Mouse (Mus musculus) liver, embryonic 14.5 days (tissue): ENCODE measurements around the gene Tmc8. TPM values are rescaled to one million over a fixed set of nuclear protein-coding genes. Genes with fewer than 3 reads are reported as not detected.

Source experiments
- ATAC-seq: fragments of 200-750 bp; cut with Nextera tagmentation; 2 replicates; pipeline ENCODE4 v1.8.0; 2017; ENCODE audit warnings: moderate number of reproducible peaks, mild to moderate bottlenecking, moderate library complexity; ENCODE audit not compliant: insufficient read depth
- DNase-seq, 3 experiments: peaks; one replicate each; pipeline ENCODE4 v3.0.0-alpha.2; 2012 to 2013; ENCODE audit warnings: low read depth in 3 of 3, low spot score in 3 of 3
- H3K27ac ChIP-seq: fragments of 300-500 bp; sonication (generic); 2 replicates; pipeline ENCODE4 v1.5.1; 2014; ENCODE audit warnings: moderate library complexity, mild to moderate bottlenecking, control low read depth, inconsistent platforms
- H3K27me3 ChIP-seq: fragments of 300-500 bp; sonication (generic); 2 replicates; pipeline ENCODE4 v1.6.1; 2014; ENCODE audit warnings: mild to moderate bottlenecking, low read length, moderate library complexity; ENCODE audit not compliant: control insufficient read depth, insufficient read depth
- H3K36me3 ChIP-seq: fragments of 300-500 bp; sonication (generic); replicated peaks from 2 replicates; pipeline ENCODE4 v1.6.1; 2014; ENCODE audit warnings: low read depth; ENCODE audit not compliant: control insufficient read depth, insufficient read depth
- H3K4me1 ChIP-seq, 2 experiments: fragments of 200-500 bp in 1 of 2; fragments of 300-500 bp in 1 of 2; sonication (generic) in 1 of 2; replicated peaks; 2 replicates each; pipeline ENCODE4 v1.6.1; 2012 to 2014; ENCODE audit warnings: antibody characterized with exemption in 1 of 2, inconsistent platforms in 1 of 2, low read length in 1 of 2; ENCODE audit not compliant: control insufficient read depth in 2 of 2, insufficient read depth in 2 of 2
- H3K4me2 ChIP-seq: fragments of 300-500 bp; sonication (generic); 2 replicates; pipeline ENCODE4 v1.6.1; 2014; ENCODE audit warnings: low read depth, mild to moderate bottlenecking, control low read depth, moderate library complexity
- H3K4me3 ChIP-seq, 2 experiments: fragments of 200-500 bp in 1 of 2; fragments of 300-500 bp in 1 of 2; sonication (generic) in 1 of 2; 2 replicates each; pipeline ENCODE4 v1.5.1; 2012 to 2014; ENCODE audit warnings: low read depth in 2 of 2, low read length in 2 of 2, mild to moderate bottlenecking in 2 of 2, control low read depth in 1 of 2, inconsistent platforms in 1 of 2, moderate library complexity in 1 of 2; ENCODE audit not compliant: insufficient read depth in 1 of 2
- H3K9ac ChIP-seq: fragments of 300-500 bp; sonication (generic); replicated peaks from 2 replicates; pipeline ENCODE4 v1.6.1; 2014; ENCODE audit warnings: mild to moderate bottlenecking, control low read depth, moderate library complexity
- H3K9me3 ChIP-seq: fragments of 300-500 bp; sonication (generic); 2 replicates; pipeline ENCODE4 v1.6.1; 2016; ENCODE audit warnings: low read length, mixed read lengths; ENCODE audit not compliant: control insufficient read depth
- CTCF ChIP-seq: IDR thresholded peaks from 2 replicates; pipeline ENCODE4 v1.5.1; 2016; ENCODE audit warnings: antibody characterized with exemption, low read depth, control low read depth
- EP300 ChIP-seq: IDR thresholded peaks from 2 replicates; pipeline ENCODE4 v1.6.1; 2016; ENCODE audit warnings: antibody characterized with exemption, low read depth
- WGBS: fragments of 180-500 bp; shearing (Covaris S2); extraction: QIAGEN DNeasy Blood & Tissue Kit; methylation state at CpG from one replicate; pipeline ENCODE4 v1.1.7; 2014; ENCODE audit not compliant: insufficient replicate concordance; 5-methylcytosine and 5-hydroxymethylcytosine counted together
- polyA plus RNA-seq, 2 experiments: library from polyadenylated mRNA; depleted of rRNA in 1 of 2; stranded (reverse) in 1 of 2; unstranded in 1 of 2; fragments of >200 nt; fragmentation: Nextera tagmentation in 1 of 2; extraction: Ambion mirVana in 1 of 2; gene quantifications; 2 replicates each; pipeline versions ENCODE4 v1.2.1 to v1.2.3; 2012 to 2014

Gene Tmc8
- polyA plus RNA-seq, 2 experiments: 9.9 to 29.8 TPM

DNA sequence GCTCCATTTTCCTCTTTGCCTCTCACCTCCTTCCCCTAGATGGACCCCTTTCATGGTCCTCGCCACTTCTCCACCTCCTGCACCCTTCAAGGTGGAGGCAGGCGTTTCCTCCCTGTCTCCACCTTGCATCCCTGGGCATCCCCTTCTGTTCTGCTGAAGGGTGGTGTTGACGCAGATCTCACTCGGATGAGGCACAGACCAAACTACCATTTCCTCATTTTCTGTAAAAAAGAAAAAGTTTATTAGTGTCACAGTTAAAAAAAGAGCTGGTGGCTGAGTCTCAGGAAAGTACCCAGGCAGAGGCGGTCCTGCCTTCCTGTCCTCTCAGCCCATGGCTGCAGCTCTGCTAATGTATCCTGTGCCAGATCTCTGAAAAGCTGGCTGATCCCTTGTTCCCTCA is 17.3 kb downstream of the Tmc8 start:
- Histone ChIP-seq H3K9ac (peak overlapping the region; percentile 85), H3K4me3 (peak overlapping the region; percentile 77 to 88), H3K27me3 (no peaks in the 10 kb centered on the region), H3K9me3 (no peaks in the 10 kb centered on the region), H3K36me3 (peaks cover 47% of the 10 kb centered on the region), H3K4me2 (peak overlapping the region; percentile 87), H3K4me1 (peaks cover 46 to 50% of the 10 kb centered on the region in 2 experiments), H3K27ac (peak overlapping the region; percentile 99)
- no peak for TF ChIP-seq CTCF
- TF ChIP-seq EP300: no peak
- 39% methylated on average over 5 of the region's 5 CpGs for WGBS
- DNase-seq (no peak), ATAC-seq (no peak)

- H3K4me2 ChIP-seq: peak overlapping the region; percentile 87
Observed at GRCm38 (mm10) chr11:117800038-117800437, 18.2 kb downstream of the Tmc8 start.

GRCm38 (mm10) chr11:117801650-117802049 is 19.8 kb downstream of the Tmc8 start:
- Histone ChIP-seq H3K9ac (peak overlapping the region; percentile 51), H3K9me3 (no peaks in the 10 kb centered on the region), H3K4me3 (peak overlapping the region; percentile 51 to 77), H3K4me2 (peak overlapping the region; percentile 87), H3K27ac (peak overlapping the region; percentile 6), H3K4me1 (peaks cover 36% of the 10 kb centered on the region in 2 experiments), H3K36me3 (peaks cover 72% of the 10 kb centered on the region), H3K27me3 (no peaks in the 10 kb centered on the region)
- WGBS: 86% methylated on average over 7 of the region's 7 CpGs
- no peak for ATAC-seq
- no peak for TF ChIP-seq CTCF
- TF ChIP-seq EP300: no peak
- DNase-seq: no peak

More at GRCm38 (mm10) chr11:117800038-117800437, 18.2 kb downstream of the Tmc8 start:
- no peaks in the 10 kb centered on the region for H3K27me3 ChIP-seq
- H3K4me1 ChIP-seq: peaks cover 46 to 48% of the 10 kb centered on the region in 2 experiments
- H3K27ac ChIP-seq: peak overlapping the region; percentile 99
- DNase-seq (no peak), ATAC-seq (no peak)
- H3K36me3 ChIP-seq: peaks cover 55% of the 10 kb centered on the region
- H3K4me3 ChIP-seq: peak overlapping the region; percentile 77 to 88
- peak overlapping the region; percentile 85 for H3K9ac ChIP-seq
- H3K9me3 ChIP-seq: no peaks in the 10 kb centered on the region
- 83% methylated on average over 7 of the region's 7 CpGs for WGBS
- no peak for TF ChIP-seq CTCF
- no peak for TF ChIP-seq EP300

DNA sequence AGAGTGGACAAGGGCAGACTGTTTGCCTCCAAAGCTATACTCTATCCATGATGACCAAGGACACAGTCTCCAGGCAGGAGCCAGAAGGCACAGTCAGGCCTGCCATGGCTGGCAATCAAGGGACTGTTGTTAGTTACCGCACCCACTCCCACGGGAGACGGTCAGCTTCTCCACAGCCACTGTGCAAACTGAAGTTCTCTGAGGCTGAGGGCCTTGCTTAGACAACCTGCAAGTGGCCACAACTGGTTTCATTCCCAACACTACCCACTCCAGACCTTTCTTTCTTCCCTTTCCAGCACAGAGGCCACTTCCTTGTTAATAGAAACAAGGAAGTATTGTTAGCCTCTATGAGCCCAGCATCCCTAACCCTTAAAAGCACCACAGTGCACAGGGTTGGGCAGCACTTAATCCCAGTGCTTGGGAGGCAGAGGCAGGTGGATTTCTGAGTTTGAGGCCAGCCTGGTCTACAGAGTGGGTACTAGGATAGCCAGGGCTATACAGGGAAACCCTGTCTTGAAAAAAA is 21.4 kb downstream of the Tmc8 start:
- WGBS: 87% methylated on average over 3 of the region's 3 CpGs
- TF ChIP-seq CTCF: no peak
- Histone ChIP-seq H3K4me1 (peaks cover 29 to 30% of the 10 kb centered on the region in 2 experiments), H3K9me3 (no peaks in the 10 kb centered on the region), H3K27ac (peak overlapping the region; percentile 22; the same call in 1 of the 2 replicates), H3K36me3 (peaks cover 85% of the 10 kb centered on the region), H3K27me3 (no peaks in the 10 kb centered on the region), H3K4me3 (peak overlapping the region; percentile 11 to 22; a peak in 3 of 4 replicates), H3K9ac (peak overlapping the region; percentile 47; the same call in 1 of the 2 replicates), H3K4me2 (peak overlapping the region; percentile 87)
- ATAC-seq: no peak
- no peak for DNase-seq

GRCm38 (mm10) chr11:117806781-117807180 is 24.9 kb downstream of the Tmc8 start:
- DNase-seq (no peak), ATAC-seq (no peak)
- H3K27ac ChIP-seq: no peak overlapping the region
- peaks cover 61% of the 10 kb centered on the region for H3K36me3 ChIP-seq
- H3K9ac ChIP-seq: no peak overlapping the region
- no peak for TF ChIP-seq EP300
- peaks cover 21 to 25% of the 10 kb centered on the region in 2 experiments for H3K4me1 ChIP-seq
- WGBS: 91% methylated on average over 6 of the region's 6 CpGs
- no peaks in the 10 kb centered on the region for H3K9me3 ChIP-seq
- no peak overlapping the region for H3K4me3 ChIP-seq
- H3K27me3 ChIP-seq: no peaks in the 10 kb centered on the region
- no peak overlapping the region for H3K4me2 ChIP-seq
